Mouse (Mus musculus) frontal cortex, postnatal 25 days (tissue): ENCODE measurements at regions not wholly inside any gene's neighbourhood (a gene's known extent, or its start where the extent isn't known, plus 50 kb on each side); places are given as distances from the start of the nearest gene placed in this dataset.
"Not testable (repeated sequence)": the region's sequence is repeated elsewhere in the genome, so short reads cannot be mapped to it uniquely, and the experiment has no call there.

ENCODE experiments used
- DNase-seq, 2 experiments: peaks; one replicate each; pipeline ENCODE4 v3.0.0; 2022; ENCODE audit warnings: low spot score in 2 of 2

DNA sequence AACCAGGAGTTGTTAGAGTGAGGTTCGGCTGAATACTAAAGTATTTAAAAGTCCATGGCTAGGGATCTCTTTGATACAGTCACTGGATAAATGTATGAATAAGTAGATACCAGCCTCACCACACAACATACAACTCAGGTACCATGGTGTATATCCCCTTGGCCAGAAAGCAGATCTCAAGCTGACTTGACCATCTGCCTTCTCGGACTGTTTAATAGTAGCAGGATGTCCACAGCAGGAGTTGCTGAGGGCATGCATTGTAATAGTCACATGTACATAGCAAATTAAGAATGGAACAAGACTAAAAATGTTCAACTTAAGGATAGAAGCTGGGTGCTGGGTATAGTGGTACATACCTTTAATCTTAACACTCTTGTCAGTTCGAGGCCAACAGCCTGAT lies 337.9 kb upstream of the Maf start:
- DNase-seq = no peak

DNA sequence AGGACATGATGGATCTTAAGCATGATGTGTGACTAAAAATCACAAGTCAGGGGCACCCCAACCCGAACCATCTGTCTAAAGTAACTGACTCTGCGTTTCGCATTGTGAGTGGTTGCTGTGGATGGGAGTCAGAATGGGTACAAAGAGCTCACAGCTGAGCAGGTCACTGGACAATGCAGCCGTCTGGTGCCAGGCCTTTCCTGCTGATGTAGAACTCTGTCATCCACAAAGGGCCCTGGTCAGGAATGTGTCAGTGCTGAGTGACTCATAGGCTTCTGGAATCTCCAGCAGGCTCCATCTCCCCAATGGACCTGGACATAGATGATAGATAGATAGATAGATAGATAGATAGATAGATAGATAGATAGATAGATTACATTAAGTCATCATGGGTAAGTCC lies 335.8 kb upstream of the Maf start:
- no peak for DNase-seq

DNA sequence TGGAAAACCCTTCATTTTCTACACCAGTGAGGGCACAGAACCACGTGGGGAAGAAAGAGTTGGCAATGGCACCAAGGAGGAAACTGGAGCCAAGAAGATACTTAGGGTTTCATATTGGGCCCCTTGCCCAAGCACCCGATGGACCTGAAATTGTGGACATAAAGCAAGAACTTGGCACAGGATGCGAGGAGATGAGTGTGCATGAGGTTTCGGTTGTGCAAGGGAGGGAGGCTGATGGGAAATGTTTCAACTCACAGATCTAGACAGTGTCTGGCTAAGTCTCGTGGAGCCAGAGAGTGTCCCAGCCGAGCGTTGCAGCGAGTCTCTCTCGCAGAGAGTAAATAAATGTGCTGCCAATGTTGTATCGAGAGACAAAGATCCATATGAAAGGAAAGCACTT lies 323.4 kb upstream of the Maf start:
- no peak for DNase-seq

DNA sequence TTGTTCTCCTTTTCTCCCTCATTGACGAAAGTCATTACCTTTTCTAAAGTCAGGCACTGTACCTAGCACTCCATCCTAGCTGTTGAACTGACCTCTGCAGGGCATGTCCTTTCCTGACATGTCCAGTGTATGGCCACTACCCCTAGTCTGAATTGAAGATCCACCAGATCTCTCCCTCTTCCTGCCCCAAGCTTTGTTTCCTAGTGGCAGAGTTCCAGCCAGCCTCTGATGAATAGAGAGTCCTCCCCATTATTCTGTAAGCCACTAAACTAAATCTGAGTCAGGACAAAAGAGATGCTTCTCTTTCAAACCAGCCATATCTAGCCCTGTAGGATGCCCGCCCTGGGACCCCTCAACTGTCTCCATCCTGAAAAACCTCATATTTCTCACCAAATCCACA lies 317.7 kb upstream of the Maf start:
- DNase-seq = no peak

DNA sequence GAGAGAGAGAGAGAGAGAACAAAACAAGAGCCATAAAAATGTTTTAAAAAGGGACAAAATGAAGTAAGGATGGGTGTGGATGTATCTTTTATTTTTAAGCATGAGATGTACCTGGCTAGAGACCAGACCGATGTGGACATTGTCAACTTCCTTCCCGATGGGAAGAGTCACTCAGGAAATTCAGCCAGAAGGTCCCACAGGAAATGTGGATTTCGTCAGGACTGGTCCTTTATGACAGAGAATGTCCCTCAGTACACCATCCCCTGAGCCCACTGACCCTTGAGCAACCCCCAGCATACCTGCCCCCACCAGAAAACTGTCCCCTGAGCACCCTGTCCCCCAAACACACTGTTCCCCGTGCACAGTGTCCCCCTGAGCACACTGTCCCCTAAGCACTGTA lies 317.2 kb upstream of the Maf start:
- DNase-seq = no peak

DNA sequence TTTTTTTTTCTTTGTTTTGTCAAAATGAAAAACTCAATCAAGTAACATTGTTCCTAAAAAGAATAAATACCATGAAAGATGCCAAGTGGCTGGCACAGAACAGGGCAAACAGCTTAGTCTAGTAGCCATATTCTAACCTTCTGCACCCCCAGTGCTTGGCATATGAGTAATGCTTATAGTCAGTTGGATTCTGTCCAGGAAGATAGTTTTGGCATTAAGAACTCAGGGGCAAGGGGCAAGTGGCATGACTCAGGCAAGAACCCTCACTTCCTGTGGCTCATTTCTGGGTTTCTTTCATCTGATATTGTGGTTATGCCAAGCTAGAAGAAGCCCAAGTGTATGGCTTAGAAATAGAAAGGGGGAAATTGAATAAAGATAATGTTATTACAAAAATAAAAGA lies 314.1 kb upstream of the Maf start:
- DNase-seq = no peak

DNA sequence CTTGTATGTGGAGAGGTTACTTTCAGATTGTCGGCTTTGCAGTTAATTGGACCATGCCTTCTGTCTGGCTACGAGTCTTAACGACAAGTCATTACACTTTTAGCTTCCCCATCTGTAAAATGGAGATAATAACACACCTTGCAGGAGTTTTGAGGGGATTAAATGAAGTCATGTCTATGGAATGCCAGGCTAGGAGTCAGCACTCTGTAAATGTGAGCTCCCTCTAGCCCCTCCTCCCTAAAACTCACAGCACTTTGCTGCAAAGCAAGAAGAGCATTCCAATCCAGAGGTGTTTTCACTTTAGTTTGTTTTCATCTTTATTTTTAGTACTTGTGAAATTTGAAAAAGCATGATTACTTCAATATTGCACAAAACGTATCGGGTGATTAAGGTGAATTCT lies 287.7 kb upstream of the Maf start:
- DNase-seq = no peak

DNA sequence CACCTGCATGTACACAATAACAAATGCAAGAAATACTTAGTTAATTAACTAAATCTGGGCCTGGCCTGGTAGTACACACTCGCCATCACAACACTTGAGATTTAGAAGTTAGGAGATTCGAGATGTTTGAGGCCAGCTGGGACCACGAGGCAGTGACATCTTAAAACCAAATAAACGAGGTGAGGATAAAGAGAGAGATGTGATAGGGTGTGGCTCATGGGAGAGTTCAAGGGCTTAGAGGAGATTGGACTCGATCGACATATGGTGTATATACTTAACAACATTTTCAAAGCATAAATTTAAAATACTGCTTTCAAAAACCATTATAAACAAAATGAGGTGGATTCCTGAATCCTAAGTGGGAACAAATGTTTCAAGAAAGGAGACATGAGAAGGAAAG lies 284.4 kb upstream of the Maf start:
- DNase-seq = no peak

DNA sequence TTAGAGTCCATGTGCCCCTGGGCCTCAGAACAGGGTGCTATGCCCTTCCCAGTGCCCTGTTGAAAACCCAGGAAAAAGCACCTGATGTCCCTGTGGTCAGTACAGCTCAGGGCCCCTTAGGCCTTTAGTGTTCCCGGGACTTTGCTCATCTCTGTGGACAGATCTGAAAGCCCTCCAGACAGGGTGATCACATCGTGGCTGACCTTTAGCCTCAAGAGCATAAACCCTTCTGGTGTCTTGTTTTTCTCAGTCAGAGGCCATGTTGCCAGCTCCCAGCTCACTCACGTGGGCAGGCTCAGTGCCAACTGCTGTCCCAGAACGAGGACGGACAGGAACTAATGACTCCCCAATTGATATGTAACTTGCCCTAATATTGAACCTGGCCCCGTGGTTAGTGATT lies 275.8 kb upstream of the Maf start:
- DNase-seq = no peak

DNA sequence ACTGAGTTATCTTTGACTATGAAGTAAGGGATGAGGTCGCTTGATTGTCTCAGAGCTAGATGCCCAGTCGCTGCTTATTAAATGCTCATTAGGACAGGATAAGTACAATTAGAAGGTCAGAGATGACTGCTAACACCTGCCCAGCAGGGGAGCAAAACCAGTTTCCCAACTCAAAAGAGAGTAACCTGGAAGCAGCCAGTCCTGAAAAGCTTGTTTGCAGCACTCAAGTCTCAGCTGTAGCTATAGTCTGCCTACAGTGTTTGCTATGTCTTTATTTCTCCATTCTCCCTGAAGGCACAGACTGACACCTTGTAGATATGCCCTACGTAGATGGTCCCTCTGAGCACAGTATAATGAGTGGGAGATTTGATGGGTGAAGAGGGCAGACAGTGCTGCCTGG lies 274.7 kb upstream of the Maf start:
- no peak for DNase-seq

DNA sequence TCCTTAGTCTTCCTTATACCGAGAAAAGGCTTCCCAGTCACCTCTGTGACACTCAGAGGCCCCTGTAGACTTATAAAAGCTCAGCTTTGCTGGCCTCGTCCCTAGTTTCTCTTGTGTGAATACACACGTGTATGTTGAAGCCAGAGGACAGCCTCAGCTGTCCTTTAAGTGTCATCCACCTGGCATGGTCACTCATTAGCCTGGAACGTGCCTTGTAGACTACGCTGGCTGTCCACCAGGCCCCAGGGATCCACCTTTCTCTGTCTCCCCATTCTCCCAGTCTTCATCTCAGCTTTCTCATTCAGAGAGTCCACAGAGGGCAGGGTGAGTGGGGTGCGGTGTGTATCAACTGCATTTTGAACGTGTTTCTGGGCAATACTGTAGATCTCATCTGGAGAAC lies 273.8 kb upstream of the Maf start:
- no peak for DNase-seq

DNA sequence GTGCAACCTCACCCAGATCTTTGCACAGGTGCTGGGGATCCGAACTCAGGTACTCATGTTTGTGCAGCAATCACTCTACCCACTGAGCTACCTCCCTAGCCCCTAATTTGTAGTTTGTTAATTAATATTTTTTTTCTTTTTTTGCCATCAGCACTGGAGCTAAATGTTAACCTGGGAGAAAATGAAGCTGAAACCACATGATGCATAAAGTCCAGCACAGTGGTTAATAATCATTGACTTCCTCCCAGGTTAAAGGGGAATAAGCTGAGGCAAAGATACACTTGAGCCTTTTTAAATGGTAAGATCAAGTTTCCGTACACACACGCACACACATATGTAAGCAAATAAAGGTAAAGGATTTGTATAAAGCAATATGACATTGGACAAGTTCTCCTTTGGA lies 273.0 kb upstream of the Maf start:
- no peak for DNase-seq

DNA sequence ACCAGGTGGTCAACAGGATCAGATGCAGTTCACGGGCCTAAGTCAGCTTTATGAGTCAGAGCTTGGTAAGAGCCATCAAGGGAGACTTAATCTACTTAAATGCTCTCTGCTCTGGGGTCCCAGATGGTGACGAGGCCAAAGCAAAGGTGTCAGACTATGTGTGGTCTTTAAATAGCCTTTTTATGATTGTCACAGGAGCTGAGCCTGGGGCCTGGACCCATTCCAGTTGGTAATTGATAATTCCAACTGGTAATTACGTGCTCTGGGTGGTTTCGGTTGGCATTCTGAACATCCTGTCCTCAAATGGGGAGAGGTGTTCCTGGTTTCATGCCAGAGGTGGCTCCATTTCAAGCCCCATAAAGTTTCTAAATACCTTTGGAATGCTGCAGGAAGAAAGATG lies 269.6 kb upstream of the Maf start:
- DNase-seq = no peak

DNA sequence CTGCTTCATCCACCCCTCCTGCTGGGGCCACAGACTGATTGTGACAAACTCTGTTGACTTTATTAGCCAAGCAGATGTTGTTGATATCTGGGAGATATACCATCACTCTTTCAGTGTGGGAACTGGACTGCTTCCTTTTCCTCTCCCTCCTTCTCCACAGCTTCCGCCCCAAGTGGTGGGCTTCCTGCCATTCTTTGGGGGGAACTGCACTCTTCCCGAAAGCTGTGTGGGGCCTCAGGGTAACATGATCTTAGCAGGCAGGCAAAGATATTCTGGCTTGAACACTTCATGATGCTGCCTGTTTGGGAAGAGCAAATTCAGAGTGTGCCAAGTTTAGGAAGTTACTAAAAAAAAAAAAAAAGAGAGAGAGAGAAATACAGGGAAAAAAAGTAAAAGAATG lies 267.1 kb upstream of the Maf start:
- DNase-seq = no peak

DNA sequence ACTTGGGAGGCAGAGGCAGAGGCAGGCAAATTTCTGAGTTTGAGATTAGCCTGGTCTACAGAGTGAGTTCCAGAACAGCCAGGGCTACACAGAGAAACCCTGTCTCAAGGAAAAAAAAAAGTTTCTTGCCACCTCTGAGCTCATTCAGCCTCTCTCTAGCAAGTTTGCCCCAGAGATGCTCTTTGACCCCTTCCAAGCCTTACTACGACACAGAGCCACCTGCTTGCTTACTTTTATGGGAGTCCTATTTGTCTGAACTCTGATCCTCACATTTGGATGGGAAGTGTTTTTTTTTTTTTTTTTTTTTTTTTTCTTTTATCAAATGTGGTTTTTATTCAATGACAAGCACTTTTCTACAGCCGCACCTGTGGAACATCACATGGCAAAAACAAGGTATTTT lies 263.8 kb upstream of the Maf start:
- DNase-seq = not testable (repeated sequence)

DNA sequence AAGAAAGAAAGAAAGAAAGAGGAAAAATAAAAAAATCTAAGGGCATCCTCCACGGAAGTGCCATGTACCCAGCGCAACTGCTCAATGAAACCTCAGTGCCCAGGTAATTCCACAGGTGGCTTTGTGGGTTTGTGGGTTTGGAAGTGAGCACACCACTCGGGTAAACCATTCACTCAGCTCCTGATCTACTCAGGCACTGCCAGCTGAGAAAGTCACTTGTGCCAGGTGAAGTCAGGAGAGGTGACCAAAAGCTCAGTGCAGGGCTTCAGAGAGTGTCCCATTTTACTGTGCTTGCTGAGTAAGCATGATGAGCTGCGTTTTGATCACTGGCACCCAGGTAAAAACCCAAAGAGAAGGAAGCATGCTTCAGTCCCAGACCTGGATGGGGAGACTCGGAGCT lies 260.5 kb upstream of the Maf start:
- DNase-seq = no peak

DNA sequence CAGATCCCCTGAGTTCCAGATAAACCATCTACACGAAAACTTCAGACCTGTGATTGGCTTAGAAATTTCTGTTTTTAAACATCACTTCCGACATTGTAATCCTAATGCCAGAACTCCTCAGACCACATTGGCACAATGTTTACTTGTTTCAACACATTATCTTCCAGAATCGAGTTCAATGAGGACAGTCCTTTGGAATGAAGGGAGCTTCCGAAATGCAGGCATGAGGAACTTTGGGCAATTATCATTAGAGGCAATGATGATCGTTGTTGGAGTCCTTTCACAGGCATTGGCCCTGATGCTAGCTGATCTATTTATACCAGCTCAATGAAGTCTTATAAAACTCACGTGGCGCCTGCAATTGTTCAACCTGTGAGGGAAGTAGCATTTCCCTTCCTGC lies 258.4 kb upstream of the Maf start:
- no peak for DNase-seq

DNA sequence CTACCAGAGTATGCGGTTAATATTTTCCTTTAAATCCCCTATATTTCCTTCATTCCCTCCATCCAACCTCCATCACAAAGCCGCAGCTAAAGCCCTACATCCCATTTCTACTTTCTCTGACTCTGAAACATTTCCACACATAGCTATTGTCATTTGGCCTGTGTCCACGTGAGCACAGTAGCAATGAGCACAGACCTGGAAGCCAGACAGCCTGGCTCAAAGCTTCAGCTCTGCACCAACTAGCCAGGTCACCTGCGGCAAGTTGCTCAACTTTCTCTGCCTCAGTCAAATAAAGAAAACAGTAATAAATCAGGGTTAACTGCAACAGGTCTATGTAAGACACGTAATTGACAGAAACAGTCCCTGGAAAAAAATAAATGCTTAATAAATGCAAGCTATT lies 247.8 kb upstream of the Maf start:
- no peak for DNase-seq

DNA sequence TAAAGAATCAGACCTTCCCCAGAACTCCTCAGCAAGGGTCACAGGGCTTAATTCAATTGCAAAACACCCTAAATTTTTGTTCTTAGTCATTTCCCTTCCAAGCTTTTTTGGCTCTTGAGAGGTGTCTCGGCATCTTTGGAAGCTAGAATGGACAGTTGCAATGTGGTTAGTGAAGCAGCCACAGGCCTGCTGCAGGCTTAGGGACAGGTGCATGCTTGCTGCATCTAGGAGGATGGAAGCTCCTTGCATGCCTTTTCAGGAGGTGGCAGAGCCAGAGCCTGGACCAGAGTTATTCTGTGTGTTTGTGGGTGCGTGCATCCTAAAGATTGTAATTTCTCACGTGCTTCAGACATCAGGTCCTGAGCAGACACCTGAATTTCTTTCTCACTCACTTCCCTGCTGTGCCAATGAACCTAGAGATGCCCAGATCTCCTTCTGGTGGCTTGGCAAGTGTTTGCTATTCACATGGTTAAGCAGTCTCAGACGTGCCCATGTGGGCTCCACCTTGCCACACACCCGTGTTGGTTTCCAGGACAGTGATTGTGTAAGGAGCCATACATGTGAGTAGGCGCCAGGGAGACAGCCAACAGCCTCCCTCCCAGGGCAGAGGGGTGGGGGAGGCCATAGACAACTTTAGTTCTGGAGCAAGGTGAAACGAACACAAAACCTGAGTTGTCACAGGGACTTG lies 246.3 kb upstream of the Maf start:
- DNase-seq = no peak

DNA sequence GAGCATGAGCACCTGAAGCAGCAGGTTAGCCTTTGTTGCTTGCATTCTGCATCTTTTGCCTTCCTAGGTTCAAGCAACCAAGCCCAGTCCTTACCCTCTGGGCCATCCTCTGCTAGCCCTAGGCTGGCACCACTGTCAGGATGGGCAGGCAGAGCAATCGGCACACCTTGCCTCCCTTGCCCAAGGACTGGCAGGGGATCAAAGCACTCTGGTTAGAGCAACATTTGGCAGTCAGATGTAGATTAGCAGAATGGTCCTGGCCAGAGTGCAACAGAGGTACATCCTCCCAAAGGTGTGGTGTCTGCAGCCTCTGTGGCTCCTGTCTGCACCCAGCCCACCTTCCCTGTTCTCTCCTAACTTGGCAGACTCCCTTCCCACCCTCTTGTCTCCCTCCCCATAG lies 244.9 kb upstream of the Maf start:
- no peak for DNase-seq

DNA sequence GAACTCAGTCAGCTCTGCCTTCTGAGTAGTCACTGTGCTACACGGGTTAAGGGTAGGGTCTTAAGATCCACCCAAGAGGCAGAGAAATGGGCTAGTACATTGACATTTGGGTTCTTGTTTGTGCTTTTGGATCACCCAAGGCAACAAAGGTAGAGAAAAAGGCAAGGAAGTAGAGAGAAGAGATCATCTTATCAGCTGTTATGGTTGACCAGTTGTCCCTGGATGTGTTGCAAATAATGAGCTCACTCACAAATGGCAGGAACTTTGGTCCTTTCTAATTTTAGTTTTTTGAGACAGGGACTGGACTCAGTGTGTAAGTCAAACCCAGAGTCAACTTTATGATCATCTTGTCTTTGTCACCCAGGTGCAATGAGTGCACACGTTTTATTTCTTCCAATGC lies 241.3 kb upstream of the Maf start:
- DNase-seq = no peak

DNA sequence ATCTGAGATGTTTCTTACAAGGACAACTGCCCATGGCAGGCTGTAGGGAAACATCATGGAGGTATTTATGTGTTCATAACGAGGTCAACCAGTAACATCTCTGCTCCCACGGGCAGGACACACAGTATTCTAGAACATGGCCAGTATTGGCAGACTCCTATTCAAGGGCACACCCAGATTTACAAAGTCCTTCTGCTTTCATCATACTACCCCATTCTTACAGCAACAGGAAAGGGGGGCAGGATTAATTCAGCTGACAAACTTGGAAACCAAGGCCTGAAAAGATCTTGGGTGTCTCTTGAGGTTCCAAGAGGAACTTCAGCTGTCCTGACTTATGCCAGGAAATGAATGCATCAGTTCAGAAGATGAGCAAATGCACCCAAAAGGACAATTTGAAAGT lies 240.4 kb upstream of the Maf start:
- DNase-seq = no peak

DNA sequence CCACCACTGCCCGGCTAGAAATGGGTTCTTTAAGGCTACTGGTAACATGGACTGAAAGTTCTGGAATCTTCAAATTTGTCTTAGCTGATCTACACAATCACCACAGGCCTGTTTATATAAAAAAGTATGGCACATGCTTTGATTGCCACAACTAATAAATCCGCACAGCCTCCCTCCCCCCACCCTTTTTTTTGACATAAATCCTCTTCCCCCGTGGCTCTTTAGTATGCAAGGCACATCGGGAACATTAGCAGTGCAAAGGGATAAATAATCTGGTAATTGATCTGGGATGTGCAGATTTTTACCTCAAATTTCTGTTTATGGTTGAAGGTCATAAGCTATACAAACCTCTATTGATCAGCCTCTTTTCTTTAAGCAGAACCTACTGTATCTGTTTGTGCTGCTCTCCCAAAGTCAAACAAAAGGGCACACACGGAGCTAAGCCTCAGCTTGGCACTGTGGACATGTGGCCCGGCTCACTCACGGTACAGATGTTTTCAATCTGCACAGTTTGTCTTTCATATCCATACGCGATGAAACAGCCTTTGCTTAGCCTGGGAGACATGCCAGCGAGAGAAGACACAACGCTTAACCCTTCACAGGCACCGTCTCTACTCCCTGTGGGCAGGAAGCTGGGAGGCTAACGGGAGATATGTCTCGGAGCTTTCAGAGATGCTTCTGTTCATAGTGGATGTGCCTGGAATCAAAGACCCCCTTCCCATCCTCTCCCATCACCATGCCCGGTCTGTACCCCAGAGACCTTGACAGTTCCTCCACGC lies 235.3 kb upstream of the Maf start:
- no peak for DNase-seq
